In genomic region chr1:165589280-165590048, GRCm38 (mm10) we compare ENCODE assay signal across 8 mouse cellular contexts. TPM values are rescaled to one million over a fixed set of nuclear protein-coding genes. Genes with fewer than 3 reads are reported as not detected.
DNase-seq lines count a peak whose midpoint lies in the region; ATAC-seq and TF ChIP-seq lines count a peak whose summit lies in the region.

No protein-coding gene starts in this region.

- peaks cover 32% of the 10 kb centered on the region for H3K4me1 ChIP-seq in kidney, embryonic 16.5 days (ENCODE audit: insufficient read depth, low read length)
- no peaks in the 10 kb centered on the region for H3K4me1 ChIP-seq in midbrain, postnatal 0 days (ENCODE audit: insufficient read depth, low read length)

- H3K36me3 ChIP-seq in kidney, embryonic 16.5 days (ENCODE audit: insufficient read depth, low read length): peaks cover 12% of the 10 kb centered on the region
- H3K36me3 ChIP-seq in midbrain, postnatal 0 days (ENCODE audit: insufficient read depth, low read length): peaks cover 24% of the 10 kb centered on the region

- no peak overlapping the region for H3K4me2 ChIP-seq in kidney, embryonic 16.5 days (replicated peaks; ENCODE audit: low read depth, low read length)
- H3K4me2 ChIP-seq in midbrain, postnatal 0 days (ENCODE audit: low read depth, low read length, poor library complexity, severe bottlenecking): no peak overlapping the region

- peak overlapping the region; percentile 80 for H3K27ac ChIP-seq in kidney, embryonic 16.5 days (ENCODE audit: low read length)
- no peak overlapping the region; the same call in 1 of the 2 replicates for H3K27ac ChIP-seq in midbrain, postnatal 0 days (ENCODE audit: low read depth, low read length)

- H3K9me3 ChIP-seq in kidney, embryonic 16.5 days (ENCODE audit: low read length): no peaks in the 10 kb centered on the region
- H3K9me3 ChIP-seq in midbrain, postnatal 0 days (ENCODE audit: low read length): no peaks in the 10 kb centered on the region

- ATAC-seq in frontal cortex, adult (ENCODE audit: low TSS enrichment): peak; percentile 21; the same call in 1 of the 2 replicates
- 0 out of 2 replicates have a peak, but pooled peaks have one; percentile 23 for ATAC-seq in common myeloid progenitor, adult 5-6 weeks (replicated peaks; ENCODE audit: low read depth, poor library complexity, severe bottlenecking)
- peak; percentile 83 for ATAC-seq in kidney, embryonic 16.5 days (ENCODE audit: low FRiP score, low TSS enrichment)
- no peak; the same call in 1 of the 2 replicates for ATAC-seq in midbrain, postnatal 0 days (ENCODE audit: low FRiP score)

- no peak for TF ChIP-seq CTCF in midbrain, postnatal 0 days (IDR thresholded peaks at IDR 0.05)

- peak overlapping the region; percentile 40; the same call in 1 of the 2 replicates for H3K9ac ChIP-seq in kidney, embryonic 16.5 days (replicated peaks; ENCODE audit: low read length)
- no peak overlapping the region for H3K9ac ChIP-seq in midbrain, postnatal 0 days (replicated peaks; ENCODE audit: low read length, poor library complexity, severe bottlenecking)

- no peak overlapping the region for H3K4me3 ChIP-seq in kidney, embryonic 16.5 days (ENCODE audit: low read length)
- H3K4me3 ChIP-seq in midbrain, postnatal 0 days (ENCODE audit: low read depth, low read length): no peak overlapping the region

- no peaks in the 10 kb centered on the region for H3K27me3 ChIP-seq in kidney, embryonic 16.5 days (ENCODE audit: insufficient read depth, low read length)
- H3K27me3 ChIP-seq in midbrain, postnatal 0 days (ENCODE audit: insufficient read depth, low read length): no peaks in the 10 kb centered on the region

- 16% methylated on average over 10 of the region's 10 CpGs for WGBS in kidney, embryonic 16.5 days
- 58% methylated on average over 10 of the region's 10 CpGs for WGBS in midbrain, postnatal 0 days

- no peak for DNase-seq in frontal cortex, postnatal 36 days (ENCODE audit: low spot score in 2 of 2)
- DNase-seq in heart, adult 9 months (ENCODE audit: low spot score in 2 of 2): peak; percentile 75 to 90
- peak; percentile 52 for DNase-seq in midbrain, postnatal 0 days (ENCODE audit: low spot score)
- DNase-seq in c-Kit-positive CD71-positive TER-119-positive erythroid progenitor cells, embryonic 14.5 days (ENCODE audit: low spot score): no peak
- no peak for DNase-seq in retina, postnatal 1 day

RNA-seq across cellular contexts. Expression of gene Mpzl1, which starts 44.9 kb away (rescaled TPM):
- 2.0 and 9.5 TPM in 2 replicates for total RNA-seq in common myeloid progenitor, adult 5-6 weeks (2017)
- polyA plus RNA-seq in kidney, embryonic 16.5 days (2015; fragmentation: Nextera tagmentation; extraction: Ambion mirVana): 221 and 236 TPM in 2 replicates
- 29.7 and 38.2 TPM in 2 replicates for total RNA-seq in midbrain, postnatal 0 days (2014; rRNA removed)
- 138 and 146 TPM in 2 replicates for polyA plus RNA-seq in midbrain, postnatal 0 days (2015; fragmentation: Nextera tagmentation; extraction: Ambion mirVana)

Comparison
In these comparisons a context has a peak if more than half of its experiments do, and no peak if none do; other contexts are left out.
1. DNase-seq: peak in heart, adult 9 months (2 of 2) and midbrain, postnatal 0 days (single experiment); none in frontal cortex, postnatal 36 days (0 of 2), c-Kit-positive CD71-positive TER-119-positive erythroid progenitor cells, embryonic 14.5 days (single experiment) and retina, postnatal 1 day (single experiment).